Mouse (Mus musculus): ENCODE data around the gene Rnf144b.
A peak's percentile ranks its signal among the peaks of the same experiment; 100 is the strongest.

Gene Rnf144b

DNA sequence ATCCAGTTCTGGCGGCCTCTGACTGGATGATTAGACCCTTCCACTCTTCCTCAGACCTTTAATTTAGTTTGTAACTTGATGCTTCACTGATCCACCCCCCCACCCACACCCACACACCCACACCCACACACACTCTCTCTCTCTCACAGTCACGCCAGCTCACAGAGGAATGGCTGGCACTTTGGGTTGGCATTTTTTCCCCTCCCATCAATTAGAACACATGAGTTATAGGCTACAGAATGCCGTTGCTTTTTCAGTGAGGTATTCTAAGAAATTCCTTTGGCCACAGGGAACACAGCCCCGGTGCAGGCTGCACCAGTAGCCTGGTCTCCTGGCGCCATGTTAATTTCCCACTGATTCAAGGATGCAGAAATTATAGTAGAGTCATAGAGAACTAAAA lies 3.1 kb downstream of the Rnf144b start:
- no peak for DNase-seq

DNA sequence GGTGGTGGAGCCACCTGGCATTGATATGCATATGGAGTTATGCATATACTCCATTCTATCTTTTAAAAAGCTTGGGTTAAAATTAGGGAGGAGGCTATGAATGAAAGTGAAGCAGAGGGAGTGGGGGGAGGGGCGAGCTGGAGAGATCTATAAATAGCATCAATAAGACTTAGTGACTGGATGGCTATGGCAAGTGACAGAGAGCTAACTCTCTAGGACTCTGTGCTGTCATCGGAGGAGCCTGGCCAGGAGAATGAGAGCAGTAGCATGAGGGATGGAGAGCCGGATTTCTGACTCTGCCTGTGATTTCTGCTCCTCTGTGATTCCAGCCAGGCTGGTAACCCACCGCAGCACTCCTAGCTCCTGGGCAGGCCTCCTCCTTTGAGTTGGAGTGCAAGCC lies 6.6 kb downstream of the Rnf144b start:
- DNase-seq = no peak

DNA sequence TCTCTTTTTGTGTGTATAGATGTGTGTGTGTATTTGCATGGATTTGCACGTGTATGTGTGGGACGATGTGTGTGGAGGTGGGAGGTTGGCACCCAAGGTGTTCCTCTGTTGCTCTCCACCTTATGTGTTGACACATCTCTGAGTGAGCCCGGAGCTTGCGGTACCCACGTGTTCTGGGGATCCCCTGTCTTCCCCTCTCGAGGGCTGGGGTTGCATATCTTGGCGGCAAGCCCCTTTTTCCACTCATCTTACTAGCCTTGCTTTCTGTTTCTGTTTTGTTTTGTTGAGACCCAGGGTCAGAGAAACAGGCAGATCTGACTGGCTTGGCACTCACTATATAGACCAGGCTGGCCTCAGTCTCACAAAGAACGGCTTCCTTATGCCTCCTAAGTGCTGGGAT lies 10.6 kb downstream of the Rnf144b start:
- DNase-seq = no peak

DNA sequence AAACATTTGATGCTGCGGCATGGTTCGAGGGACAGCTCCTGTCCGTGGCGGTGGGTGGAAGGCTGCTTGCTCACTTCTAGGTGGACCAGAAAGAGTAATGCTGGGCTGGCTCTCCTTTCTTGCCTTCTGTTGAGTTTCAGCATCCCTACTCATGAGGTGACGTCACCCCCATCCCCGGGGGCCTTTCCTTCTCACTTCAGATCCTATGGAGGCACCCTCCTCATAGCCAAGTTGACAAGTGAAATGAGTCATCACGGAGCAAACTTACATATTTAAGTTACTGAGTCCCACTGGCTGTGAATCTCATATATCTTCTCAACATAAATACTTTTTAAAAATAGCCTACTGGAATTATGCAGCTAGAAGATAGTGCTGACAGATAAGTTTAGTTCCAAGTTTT lies 12.4 kb downstream of the Rnf144b start:
- DNase-seq = no peak

DNA sequence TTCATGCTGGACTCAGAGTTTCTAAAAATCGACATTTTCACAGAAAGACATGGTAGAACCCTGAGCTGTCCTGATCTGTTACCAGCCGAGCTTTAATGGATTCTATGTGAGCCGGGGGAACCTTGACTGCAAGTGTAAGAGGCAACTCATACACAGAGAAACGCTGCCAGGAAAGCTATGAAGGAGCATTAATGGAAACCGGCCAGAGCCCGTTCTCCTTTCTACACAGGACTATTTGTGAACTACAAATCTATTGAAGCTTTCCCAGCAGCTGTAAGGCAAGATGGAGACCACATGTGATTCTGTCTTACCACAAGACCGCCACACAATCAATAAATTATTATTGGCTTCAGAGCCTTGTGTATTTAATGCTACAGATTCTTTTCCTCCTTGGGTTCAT lies 13.3 kb downstream of the Rnf144b start:
- no peak for DNase-seq

DNA sequence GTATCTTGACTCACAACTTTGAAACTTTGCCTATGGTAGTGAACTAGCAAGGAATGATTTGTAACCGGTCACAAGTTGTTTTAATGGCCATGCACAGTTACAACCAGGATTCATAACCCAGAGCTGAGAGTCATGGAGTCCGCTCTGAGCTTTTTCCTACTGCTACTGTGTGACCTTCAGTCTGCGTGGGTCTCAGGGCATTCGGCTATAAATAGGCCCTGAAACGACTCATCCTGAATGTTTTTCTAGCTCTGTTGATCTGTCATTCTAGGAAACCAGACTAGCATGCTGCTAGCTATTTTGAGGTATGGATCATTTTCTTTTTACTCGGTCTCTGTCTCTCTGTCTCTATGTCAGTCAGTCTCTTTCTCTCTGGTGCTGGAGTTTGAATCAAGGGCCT lies 20.3 kb downstream of the Rnf144b start:
- no peak for DNase-seq

DNA sequence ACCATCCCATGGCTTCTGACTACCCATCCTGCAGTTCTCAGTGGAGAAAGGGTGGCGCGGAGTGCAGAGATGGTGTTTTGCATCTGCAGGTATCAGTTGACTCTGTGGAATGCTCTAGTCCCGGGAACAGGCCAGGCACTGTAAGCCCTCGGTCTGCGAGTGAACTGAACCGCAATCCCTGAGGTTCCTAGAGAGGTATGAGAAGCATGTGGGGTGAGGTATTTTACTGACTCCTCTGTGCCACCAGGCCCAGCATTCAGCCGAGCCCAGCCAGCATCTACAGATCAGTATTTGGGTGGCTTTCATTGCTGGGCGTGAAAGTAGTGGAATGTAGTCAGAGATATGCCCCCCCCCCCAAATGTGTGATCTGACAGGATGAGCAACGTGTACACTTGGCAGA lies 23.5 kb downstream of the Rnf144b start:
- DNase-seq = no peak

DNA sequence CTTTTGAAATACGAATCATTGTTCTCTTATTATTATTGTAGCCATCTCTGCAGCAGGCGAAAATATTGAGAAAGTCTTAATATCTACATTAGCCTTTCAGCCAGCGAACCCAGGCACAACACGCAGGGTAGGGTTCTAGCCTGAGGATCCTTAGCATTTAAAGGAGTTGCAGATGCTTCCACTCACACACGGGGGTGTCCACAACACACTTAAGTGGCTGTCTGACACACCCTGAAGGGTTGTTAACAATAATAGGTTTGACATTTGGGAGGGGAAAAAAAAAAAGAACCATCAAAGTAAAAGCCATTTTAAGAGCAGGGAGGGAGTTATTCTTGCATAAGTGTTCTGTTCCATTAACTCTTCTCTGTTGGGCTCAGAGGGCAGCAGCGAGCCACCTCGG lies 23.9 kb downstream of the Rnf144b start:
- DNase-seq = no peak

DNA sequence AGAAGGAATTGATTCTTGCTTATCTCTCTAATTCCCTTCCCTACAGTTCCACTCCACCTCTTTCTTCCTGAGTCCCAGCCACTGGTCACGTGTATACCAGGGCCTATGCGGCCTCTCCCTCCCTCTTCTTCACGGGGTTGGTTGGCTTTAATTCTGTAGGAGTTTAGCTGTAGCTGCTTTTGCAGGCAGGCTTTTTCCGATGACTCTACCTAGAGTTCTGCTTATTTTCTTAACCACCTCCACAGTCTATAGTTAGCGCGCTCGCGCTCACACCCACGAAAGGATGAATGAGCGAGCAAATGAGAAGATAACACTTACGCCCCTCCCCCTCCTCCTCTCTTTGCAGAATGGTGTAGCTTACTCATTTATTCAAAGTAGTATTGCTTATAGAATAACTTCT lies 26.1 kb downstream of the Rnf144b start:
- no peak for DNase-seq

DNA sequence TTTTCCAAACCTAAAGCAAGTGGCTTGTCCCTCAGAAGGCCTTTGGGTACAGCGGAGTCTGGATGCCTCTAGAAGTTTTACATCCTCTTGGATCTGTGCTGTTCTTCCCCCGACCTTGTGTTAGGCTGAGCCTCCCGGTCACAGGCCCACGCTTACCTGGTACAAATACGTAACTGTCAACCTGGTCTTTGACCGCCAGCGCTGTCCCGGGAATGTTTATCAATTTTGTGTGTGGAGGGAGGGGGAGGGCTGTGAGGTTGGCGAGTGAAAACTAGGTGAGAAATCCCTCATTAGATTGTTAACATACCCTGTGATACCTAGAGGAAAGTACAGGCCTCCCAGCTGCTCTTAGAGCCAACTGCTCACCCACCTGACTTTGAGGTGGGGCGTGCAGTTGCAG lies 27.5 kb downstream of the Rnf144b start:
- DNase-seq = no peak

DNA sequence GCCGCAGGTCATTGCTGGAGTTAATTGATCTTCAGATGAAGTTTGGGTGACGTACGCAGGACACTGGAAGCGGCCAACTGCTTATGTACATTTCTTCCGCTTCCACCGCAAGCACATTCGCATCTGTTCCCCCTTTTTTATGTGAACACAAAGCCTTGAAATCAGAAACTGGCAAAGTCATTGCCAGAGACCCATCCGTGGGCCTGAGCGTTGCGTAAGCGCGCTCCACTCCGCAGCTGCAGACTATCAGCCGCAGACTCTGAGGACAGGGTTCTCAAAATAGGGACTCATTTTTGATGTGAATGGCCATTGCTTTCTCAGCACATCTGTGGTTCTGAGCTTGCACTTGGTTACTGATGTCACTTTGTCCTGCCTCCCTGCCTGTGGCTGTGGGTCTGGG lies 28.6 kb downstream of the Rnf144b start:
- no peak for DNase-seq

DNA sequence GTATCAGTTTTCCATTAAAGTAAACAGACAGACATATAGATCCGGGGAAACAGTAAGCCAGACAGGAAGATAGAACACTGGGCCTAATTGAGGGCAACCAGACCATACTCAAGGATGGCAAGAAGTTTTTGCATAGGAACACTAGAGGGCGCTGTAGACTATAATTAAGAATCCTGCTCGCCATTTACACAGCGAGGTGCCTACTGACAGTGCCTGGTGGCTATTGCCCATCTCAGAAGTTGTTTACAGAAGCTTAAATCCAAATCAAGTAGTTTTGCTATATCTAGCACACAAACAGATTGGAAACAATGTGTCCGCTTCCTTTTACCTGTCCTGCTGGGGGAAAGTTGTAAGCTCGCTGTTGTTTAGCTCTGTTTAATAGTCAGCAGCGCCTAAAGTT lies 29.9 kb downstream of the Rnf144b start:
- DNase-seq = peak; percentile 57

DNA sequence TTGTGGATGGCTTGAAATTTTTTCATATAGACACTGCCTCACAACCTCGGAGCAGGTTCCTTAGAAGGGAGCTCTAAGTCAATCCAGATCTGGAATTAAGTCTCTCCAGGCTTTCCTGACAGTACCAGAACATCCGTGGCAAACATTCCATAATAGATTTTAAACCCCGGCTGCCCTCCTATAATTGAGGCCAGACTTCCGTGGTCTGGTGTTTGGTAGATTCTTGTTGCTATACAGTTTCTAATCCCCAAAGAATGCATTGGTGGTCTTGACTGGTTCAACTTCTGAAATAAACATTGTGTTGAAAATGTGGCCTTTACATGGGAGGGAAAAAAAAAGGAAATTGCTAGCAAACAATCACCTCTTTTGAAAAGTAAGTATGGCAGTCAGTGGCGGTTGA lies 30.8 kb downstream of the Rnf144b start:
- no peak for DNase-seq

DNA sequence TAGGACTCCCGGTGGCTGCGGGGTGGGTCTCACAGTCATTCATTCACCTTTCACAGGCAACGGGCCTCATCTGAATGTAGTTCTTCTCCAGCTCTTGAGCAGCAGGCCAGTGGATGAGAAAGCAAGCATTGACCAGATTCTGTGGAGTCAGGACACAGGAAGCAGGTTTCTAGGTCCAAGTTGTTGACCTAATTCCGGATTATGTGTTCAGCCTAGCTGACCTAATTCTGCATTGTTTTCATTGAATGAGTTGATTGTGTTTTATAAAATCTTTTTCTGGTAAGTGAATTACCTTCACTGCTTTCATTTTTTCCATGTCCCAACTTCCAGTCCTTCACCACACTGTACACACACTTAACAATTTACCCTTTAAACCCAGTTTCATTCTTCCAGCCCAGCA lies 32.4 kb downstream of the Rnf144b start:
- DNase-seq = no peak

DNA sequence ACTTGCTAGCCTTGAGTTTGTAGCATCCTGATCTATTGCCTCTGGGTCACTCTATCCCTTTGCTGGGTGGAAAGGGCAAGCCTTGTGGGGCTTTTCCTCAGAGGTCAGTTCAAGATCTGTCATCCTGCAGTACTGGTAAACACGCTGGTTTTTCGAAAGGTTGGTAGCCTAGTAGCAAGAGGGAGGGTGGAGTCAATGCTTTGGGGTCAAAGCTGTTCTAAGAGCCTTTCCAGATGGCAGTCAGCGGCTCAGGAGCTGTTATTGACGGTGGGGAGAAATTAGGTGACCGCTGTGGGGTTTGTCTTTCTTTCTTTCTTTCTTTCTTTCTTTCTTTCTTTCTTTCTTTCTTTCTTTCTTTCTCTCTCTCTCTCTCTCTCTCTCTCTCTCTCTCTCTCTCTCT lies 34.4 kb downstream of the Rnf144b start:
- no peak for DNase-seq

DNA sequence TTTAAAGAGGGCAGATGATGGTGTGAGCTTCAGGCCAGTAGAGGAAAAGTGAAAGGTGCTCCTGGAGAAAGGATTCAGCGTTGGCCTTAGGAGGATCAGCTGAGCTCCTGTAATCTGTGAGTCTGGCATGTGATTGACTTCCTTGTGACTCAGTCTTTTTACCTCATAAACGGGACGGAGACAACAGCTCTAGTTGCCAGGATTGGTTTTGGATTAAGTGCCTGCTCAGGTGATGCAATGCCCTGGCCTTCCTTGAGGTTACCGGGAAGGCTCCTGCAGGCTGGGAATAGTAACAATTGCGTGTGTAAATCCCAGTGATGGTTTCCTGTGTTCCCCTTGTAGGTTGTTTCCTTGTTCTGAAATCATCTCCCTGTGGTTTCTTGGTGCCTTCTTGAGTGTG lies 39.5 kb downstream of the Rnf144b start:
- DNase-seq = no peak

DNA sequence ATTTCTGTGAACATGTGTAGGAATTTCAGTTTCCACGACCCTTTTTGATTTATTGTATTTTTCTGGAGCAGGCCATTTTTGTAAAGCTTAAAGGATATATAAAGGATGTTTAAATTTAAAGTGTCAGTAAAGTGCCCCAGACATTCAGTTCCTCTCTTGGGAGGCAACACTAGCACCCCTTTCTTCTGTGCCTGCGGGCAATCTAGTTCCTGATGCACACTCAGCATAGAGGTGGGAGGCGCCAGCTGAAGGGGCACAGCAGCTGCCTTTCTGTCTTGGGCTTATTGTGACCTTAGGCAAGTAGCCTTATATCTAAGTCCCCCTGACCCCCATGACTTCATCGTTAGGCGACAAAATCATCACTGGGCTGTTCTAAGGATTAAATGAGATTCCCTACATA lies 42.3 kb downstream of the Rnf144b start:
- no peak for DNase-seq

DNA sequence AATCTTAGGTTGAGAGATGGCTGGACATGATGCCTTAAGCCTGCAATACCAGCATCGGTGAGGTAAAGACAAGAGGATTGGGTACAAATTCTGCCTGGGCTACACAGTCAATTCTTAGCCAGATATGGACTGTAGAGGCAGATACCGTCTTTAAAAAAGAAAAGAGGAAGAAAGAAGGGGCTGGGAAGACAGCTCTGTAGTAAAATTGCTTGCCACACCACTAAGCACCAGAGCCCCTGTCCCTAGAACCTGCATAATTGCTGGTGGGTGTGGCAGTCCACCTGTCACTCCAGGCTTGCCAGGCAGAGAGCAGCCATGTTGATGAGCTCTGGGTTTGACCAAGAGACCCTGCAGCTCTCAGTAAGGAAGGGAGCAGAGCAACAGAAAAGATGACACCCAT lies 42.8 kb downstream of the Rnf144b start:
- no peak for DNase-seq

DNA sequence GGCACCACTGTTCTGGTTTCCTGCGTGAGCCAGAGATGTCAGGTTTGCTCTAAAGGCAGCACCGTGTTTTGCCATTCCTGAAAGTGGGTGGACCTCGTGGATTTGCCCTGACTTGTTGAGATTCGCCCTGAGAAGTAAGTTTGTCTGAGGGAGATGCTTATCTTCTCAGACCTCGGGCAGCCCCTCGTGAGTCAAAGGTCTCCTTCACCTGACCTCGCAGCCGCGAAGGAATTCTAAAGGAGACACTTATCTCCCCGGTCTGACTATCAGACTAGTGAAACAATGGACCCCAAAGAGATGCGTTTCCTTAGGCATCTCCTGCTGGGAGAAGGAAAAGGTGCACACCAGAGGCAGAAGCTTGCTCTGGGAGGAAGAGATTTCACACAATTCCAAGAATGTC lies 46.0 kb downstream of the Rnf144b start:
- no peak for DNase-seq

DNA sequence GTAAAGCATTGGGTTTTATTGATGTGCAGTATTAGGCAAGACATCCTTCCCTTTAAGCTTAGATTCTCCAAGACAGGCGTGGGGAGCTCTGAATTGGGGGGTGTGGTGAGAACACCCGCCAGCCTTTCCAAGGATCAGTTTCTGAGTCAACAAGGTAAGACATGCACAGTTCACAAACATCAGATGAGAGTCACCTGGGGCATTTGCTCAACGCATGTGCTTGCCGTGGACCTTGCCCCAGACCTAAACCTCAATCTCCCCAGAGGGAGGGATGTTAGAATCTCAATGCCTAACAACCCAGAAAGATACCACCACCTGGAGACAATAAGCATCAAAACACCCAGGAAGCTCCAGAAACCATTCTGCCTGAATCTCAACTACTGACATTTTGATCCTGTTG lies 47.6 kb downstream of the Rnf144b start:
- no peak for DNase-seq

DNA sequence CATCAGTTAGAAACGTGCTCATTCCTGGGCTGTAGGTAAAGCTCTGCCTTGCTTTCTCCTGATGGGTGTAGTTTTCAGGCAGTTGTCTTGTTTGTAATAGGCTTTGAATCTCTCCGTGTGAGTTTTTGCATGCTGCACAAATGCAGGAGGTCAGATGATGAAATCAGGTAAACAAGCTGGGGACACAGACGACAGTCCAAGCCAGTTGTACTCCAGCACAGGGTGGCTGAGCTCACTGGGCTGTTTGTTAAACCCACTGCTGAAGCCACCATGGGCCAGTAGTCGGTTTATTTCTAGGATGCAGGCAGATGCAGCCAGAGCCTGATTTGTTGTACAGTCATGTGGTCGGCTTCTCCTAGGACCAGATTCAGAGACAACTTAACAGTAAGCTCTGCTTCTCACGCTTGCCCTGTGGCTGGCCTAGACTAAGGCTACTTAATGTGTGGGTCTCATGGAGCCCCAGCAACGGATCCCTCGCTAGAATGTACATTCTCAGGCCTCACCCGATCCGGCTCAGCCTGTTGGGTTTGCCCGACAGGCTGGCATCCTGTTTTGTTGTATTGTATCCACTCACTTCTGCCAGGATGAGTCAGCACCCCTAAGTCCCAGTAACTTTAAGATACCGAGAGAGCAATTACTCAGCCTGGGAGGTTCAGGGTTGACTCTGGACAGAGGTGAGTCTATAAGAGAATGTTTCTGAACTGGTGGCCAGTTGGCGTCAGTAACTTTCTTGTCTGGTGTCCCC lies 48.5 kb downstream of the Rnf144b start:
- no peak for DNase-seq

DNA sequence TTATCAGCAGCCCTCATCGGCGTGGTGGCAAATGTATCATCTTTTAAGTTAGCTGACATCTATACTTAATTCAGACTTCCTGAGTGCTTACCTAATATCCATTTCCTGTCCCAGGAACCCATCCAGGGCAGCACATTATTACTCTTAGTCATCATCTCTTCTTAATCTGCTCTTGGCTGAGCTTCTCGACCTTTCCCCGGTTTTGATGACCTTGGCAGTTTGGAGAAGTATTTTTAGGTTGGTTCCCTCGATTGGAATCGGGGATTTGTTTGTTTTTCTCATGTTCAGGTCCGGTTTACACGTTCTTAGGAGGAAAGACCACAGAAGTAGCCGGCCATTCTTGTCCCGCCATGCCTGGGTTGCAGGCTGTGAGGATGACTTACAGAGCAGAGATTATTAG lies 50.4 kb downstream of the Rnf144b start:
- DNase-seq = no peak

DNA sequence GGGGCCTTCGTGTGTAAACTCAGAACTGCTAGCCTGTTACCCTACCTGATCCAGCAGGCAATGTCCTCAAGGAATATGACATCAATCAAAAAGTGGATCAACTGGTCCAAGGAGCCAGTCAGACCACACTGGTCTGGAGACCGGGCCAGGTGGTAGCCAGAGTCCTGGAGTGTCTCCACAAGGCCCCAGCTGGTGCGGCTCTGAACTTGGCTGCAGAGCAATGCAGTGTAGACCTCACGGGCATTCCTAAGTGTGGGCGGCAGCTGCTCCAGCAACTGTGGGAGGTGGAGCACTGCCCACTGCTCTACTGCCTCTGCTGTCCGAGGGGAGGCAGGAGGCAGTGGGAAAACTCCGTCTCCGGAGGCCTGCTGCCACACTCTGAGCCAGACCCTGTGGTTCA lies 55.7 kb downstream of the Rnf144b start:
- DNase-seq = no peak

DNA sequence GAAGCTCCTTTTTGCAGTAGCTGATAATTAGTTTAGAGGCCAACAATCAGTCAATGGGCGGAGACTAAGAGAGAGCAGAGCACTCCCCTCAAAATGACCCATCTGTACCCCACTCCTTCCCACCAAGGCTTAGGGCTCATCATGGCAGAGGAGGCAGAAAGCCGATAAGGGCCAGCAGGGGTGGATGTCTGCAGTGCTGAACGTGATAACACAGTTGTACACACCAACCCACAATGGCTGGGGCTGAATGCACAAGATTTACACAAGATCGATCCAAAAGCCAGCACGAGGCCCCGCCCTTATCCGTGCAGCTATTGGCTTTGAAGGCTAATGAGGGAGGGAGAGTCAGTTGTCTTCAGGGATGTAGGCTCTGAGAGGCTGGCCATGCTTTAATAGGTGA lies 58.3 kb downstream of the Rnf144b start:
- no peak for DNase-seq

DNA sequence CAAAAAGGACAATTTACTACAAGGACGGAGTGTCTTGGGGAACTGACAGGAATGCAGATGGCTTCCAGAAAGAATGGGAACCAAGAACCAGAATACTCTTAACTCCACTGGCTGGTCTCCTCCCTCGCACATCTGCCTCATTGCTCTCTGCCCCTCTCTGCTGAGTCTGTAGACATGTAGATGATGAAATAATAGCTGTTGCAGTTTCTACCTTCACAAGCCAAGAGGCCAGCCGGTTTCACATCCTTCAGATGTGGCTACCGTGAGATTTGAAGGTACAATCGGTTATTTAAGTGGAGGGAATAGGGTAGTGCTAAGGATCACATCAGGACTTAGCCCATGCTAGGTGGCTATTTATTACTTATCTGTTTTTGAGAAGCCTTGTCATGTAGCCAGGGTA lies 59.9 kb downstream of the Rnf144b start:
- no peak for DNase-seq
